Mouse (Mus musculus) adrenal gland, postnatal 4 days (tissue): Measurements from ENCODE around the gene Ftcd. TPM values are rescaled to one million over a fixed set of nuclear protein-coding genes. Genes with fewer than 3 reads are reported as not detected.

Experiments
- DNase-seq, 2 experiments: peaks; one replicate each; pipeline ENCODE4 v3.0.0; 2021 to 2022; ENCODE audit warnings: low spot score in 2 of 2, mixed read lengths in 2 of 2
- long read RNA-seq, 2 experiments: library from polyadenylated mRNA; stranded (forward); transcript quantifications; one replicate each; pipeline ENCODE4 v2.0.0; 2021
- total RNA-seq, 2 experiments: library from RNA; stranded (reverse); gene quantifications; 2 replicates each; pipeline ENCODE4 v1.2.3; 2021

Gene Ftcd
- 10 to 100 TPM in 1 of 2 experiments, under 1 TPM in 1; 0.62 to 16.4 TPM for total RNA-seq
- long read RNA-seq, experiment 1, transcript Ftcd-201 (14 exons, 1,933 nt): major isoform, 16 of 28 reads
- long read RNA-seq, experiment 1, partial matches to known transcripts: 2 of 28 reads
- long read RNA-seq, experiment 1, other reads (novel, unspliced or antisense): 10 of 28 reads
- long read RNA-seq, experiment 2: 0 reads

DNA sequence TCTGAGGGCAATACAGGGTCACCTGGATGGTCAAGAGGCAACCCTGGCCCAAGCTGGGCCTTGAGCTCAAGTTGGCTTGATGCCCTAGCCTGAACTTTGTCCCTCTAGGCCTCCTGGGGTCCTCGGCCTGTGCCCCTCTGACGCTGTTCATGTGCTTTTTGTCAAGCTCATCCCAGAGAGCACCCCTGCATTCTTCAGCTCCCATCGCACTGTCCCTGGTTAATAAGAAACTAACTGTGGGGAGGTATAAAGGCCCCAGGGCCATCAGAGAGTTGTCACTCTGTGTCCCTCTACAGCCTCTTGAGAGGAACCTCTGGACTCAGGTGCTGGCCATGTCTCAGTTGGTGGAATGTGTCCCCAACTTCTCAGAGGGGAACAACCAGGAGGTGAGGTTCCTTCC is at the start of gene Ftcd:
Gene Ftcd (plus strand): TSS at position 275 of the 400 bp plus-strand sequence.
- DNase-seq: no peak

DNA sequence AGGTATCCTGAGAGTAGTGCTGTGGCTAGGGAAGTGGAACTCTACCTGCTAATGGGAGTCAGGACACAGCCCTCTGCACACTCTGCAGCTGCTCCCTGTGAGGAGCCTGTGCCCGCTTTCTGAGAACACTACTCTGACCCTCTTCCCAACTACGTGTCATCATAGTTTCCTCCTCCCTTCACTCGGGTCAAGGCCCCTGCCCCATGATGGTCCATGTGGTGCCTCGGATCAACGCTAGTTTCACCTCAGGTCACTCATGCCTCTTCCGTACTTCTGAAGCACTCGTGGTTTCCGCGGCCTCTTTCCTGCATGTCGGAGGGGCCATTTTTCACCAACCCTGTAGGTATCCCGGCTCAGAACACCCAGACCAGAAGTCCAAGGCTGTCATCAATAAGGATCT is 44.5 kb upstream of the Ftcd start:
- DNase-seq: no peak

- DNase-seq: peak; percentile 90 to 92
Observed at GRCm38 (mm10) chr10:76531375-76531774, 44.1 kb upstream of the Ftcd start, which contains the start of gene Lss. Lss (plus strand) TSS chr10:76531588.

DNA sequence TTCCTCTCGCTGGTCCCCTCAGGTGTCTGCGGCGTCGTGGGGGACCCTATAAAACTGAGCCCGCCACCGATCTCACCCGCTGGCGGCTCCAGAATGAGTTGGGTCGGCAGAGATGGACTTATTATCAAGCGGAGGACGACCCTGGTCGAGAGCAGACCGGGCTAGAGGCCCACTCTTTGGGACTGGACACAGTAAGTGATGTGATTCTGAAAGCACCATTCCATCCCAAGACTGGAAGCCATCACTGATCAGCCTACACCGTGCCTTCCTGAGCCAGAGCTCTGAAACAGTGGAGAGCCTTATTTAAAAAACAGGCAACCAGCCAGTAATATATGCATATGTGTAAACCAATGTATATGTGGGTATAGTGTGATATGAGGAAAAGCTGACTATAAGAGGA is 43.6 kb upstream of the Ftcd start:
- DNase-seq: no peak

DNA sequence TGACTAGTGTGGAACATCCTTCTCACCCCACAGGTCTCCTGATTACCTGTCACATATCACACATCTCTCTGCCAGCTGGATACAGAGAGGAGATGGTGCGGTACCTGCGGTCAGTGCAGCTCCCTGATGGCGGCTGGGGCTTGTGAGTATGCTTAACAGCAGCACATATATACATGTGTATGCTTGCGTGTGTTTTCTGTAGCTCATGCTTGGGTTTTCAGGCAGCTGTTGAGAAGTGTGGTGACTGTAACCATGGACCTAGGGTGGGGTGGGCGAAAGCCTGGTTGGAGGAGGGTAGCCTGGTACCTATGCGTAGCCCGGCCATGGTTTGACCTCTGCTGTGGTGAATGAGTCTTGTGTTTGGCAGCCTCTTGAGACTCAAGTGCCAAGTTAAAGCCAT is 39.9 kb upstream of the Ftcd start:
- no peak for DNase-seq

DNA sequence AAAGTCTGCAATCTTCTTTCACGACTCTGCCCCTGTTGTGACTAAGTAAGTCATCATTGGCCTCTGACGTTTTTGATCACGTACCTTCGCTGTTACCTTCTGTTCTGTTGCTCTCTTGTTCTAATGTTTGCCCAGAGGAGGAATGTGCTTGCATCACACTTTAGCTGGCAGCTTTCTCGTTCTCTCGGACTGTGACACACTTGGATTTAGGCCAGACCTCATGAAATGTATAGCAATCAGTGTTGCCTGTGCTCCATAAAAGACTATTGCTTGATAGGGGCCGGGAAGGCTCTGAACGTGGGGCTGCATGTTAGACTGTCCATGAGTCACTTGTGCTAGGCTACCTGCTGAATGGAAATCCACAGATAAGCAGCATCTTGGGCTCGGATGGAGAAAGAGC is 37.8 kb upstream of the Ftcd start:
- DNase-seq: no peak

DNA sequence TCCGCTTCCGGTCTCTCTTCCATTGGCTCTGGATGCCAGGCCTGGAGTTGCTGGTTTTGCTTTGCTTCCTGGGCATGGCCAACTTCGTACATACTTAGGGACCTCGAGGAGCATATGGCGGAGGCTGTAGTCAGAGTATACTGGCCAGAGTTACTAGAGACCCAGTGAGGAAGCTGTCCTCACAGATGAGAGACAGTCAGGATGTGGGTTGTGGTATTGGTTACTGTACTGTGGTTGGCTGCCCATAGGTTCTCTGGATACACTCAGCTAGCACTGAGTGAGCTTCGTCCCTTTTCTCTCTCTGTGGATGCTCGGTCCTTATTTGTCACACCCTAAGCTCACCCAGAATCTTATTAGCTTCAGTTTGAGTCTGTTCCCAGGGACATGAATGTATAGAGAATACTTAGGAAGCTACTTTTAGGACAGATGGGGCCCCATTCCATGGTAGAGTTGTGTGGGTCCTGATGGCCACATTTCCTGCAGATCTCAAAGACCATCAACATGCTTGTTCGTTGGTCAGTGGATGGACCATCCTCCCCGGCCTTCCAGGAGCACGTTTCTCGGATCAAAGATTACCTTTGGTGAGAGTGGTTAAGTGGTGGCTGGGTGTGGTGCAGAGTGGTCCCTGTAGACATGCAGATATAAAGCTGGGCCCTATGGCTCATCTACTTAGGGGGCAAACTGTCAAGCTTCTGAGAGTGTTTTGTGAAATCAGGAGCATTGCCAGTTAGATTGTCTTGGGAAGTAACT is 33.9 kb upstream of the Ftcd start:
- DNase-seq: no peak

- DNase-seq: no peak
Observed at GRCm38 (mm10) chr10:76542636-76543375, 32.6 kb upstream of the Ftcd start.

- no peak for DNase-seq
Observed at GRCm38 (mm10) chr10:76546566-76546965, 28.9 kb upstream of the Ftcd start.

- no peak for DNase-seq
Observed at GRCm38 (mm10) chr10:76548218-76548617, 27.2 kb upstream of the Ftcd start.

DNA sequence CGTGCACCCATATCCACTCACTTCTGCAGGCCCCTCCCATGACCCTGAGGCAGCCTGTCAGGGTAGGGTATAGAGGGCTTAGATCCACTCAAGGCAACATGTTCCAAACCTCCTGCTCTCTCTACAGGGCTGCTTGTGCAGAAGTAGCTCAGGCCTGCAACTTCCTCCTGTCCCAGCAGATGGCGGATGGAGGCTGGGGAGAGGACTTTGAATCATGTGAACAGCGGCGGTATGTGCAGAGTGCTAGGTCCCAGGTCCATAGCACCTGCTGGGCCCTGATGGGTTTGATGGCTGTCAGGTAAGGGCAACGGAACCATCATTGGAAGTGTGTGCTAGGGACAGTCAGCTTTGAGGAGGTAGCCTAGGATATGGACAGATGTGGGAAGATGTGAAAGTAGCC is 25.0 kb upstream of the Ftcd start:
- no peak for DNase-seq

DNA sequence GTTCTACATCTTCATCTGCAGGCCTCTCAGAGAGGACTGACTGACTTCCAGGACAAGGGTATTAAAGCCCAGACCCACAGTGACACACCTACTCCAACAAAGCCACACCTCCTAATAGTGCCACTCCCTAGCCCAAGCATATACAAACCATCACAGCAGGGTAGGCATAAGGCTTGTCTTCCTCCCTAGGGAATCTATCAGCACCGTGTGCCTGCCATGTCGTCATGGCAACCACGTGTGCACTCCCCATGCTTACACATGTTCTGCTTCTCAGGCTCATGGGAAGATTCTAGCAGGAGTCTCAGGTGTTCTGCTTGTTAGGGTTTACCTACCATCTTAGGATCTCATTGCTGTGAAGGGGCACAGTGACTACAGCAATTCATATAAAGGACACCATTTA is 23.9 kb upstream of the Ftcd start:
- no peak for DNase-seq

- no peak for DNase-seq
Observed at GRCm38 (mm10) chr10:76554061-76554460, 21.4 kb upstream of the Ftcd start.

GRCm38 (mm10) chr10:76561972-76562371 is 13.5 kb upstream of the Ftcd start, which contains the start of gene Spatc1l:
Spatc1l (plus strand) TSS chr10:76562272.
- no peak for DNase-seq

DNA sequence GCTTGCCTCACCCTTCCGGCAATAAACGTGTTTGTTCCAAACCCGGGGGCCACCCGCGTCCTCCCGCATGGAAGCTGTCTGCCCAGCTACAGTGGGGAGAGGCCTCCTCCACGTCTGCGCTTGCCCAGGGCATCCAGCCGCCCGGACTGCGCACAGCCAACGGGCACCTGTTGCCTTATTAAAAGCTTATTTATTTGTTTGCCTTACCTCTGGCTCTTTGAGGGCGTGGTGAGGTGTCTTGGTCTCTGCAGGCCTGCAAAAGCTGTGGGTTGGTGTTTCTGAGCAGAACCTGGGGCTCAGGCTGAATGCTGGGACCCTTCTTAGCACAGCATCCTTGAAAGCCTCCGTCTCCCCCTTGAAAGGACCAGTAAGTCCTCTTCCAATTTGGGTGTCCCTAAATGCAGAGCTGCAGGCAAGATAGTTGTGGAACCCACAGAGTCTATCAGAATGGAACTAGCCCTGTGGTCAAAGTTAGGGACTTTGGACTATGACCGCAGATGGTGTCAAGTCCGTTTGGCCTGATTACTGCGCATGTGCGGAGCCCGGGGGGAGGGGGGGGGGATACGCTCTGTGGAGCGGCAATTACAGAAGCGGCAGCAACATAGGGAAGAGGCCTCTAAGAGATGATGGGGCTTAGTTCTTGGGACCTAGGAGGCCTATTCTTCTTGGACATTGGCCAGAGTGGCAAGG is 5.3 kb upstream of the Ftcd start:
- no peak for DNase-seq

GRCm38 (mm10) chr10:76571070-76571469 is 4.4 kb upstream of the Ftcd start:
- DNase-seq: no peak

- DNase-seq: no peak
Observed at GRCm38 (mm10) chr10:76572151-76572550, 3.3 kb upstream of the Ftcd start.

DNA sequence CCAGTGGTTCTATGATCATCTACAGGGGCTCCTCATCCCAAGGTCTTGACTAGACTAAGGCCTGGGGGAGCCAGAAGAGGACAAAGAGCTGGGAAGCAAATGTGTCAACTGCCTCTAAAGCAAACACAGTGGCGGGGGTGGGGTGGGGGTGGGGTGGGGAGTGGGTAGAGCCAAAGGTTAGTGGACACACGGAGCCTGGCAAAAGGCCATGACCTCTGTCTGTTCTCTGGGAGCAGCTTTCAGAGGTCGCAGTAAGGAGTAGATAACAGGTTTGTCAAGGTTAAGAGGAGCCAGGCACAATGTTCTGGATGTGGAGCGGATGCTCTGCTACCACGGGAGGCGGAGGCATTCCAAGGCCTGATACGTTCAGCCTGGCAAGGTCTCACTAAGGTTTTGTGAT is 1.5 kb downstream of the Ftcd start:
- DNase-seq: no peak

GRCm38 (mm10) chr10:76584138-76584537 is 8.7 kb downstream of the Ftcd start:
- no peak for DNase-seq

DNA sequence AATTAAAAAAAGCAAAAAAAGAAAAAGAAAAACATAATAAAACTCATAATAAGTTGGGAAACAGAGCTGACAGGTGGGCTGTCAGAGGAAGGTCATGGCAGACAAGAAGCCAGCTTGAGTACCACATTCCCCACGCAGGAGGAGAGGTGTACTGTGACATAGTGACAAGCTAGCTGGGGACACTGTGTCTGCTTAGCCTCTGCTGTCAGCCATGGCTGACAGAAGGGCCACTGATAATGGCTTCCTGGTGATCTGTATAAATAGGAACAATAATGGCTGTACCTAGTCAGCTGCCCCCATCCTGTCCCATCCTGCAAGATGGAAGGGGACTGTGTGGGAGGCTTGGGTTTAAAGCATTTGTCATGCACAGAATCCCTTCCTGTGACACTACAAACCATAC is 10.7 kb downstream of the Ftcd start:
- no peak for DNase-seq

- no peak for DNase-seq
Observed at GRCm38 (mm10) chr10:76590197-76590596, 14.7 kb downstream of the Ftcd start.

GRCm38 (mm10) chr10:76596338-76596737 is 20.9 kb downstream of the Ftcd start:
- DNase-seq: no peak
